Mouse (Mus musculus) cortical plate, adult 2 months (tissue): ENCODE data around the gene Cacna1c.

Experiments
- CTCF ChIP-seq: fragments of 200-500 bp; IDR thresholded peaks from 2 replicates; pipeline ENCODE4 v1.5.1; 2011; ENCODE audit warnings: mild to moderate bottlenecking, control low read depth, low read length; ENCODE audit not compliant: insufficient read depth; ENCODE audit errors: extremely low read depth
- POLR2A ChIP-seq: fragments of 200-500 bp; IDR thresholded peaks from 2 replicates; pipeline ENCODE4 v1.6.1; 2011; ENCODE audit warnings: mild to moderate bottlenecking, low read length, control low read depth; ENCODE audit not compliant: insufficient read depth; ENCODE audit errors: extremely low read depth

DNA sequence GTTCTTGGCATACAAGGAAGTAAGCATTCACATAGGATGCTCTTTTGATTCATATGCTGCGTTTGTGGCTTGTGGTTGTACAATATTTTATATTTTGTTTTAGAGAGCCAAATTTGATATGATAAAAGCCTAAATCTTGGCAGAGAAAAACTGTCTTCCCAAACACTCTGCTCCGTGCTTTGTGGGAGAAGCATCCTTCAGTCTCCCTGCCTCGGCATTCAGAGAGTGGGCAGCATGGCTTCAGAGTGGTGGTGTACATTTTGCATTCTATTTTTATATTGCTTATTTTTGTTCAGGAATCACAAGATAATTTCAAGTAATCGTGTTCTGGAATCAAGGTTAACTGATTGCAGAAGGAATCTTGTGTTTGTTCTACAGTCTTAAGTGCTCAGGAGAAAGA, 4.7 kb downstream of the Cacna1c start:
- no peak for TF ChIP-seq POLR2A
- no peak for TF ChIP-seq CTCF
